26 mouse cellular contexts compared by ENCODE assay signal in genomic region chrX:36604040-36604439, GRCm38 (mm10). TPM values are rescaled to one million over a fixed set of nuclear protein-coding genes. Genes with fewer than 3 reads are reported as not detected.
DNase-seq lines count a peak whose midpoint lies in the region; ATAC-seq lines count a peak whose summit lies in the region.
"Had no signal": no experiment of that assay in that cellular context is flagged by ENCODE, and none has a peak within 500 bp of the region (broad histone marks: within the 10 kb centered on the region; RNA-seq: fewer than 3 reads in every experiment).

No protein-coding gene starts in this region.

- no peaks in the 10 kb centered on the region for H3K36me3 ChIP-seq in intestine, embryonic 15.5 days
- H3K36me3 ChIP-seq: stomach, embryonic 15.5 days had no signal

- peak; percentile 14 for DNase-seq in lung, postnatal 36 days
- DNase-seq in lung, postnatal 10 days, result no peak
- DNase-seq in ovary, postnatal 36 days (ENCODE audit: low spot score), result no peak
- DNase-seq in spleen, postnatal 10 days (ENCODE audit: low spot score in 2 of 2), result no peak
- DNase-seq in heart, postnatal 25 days (ENCODE audit: low spot score), result no peak
- DNase-seq: adrenal gland, adult 8-10 months; cerebellum, adult 11-12 months; cerebellum, adult 9-11 months; heart, postnatal 14 days; kidney, adult 9 months; kidney, postnatal 14 days; layer of hippocampus, adult 9-11 months; thymus, postnatal 14 days had no signal

- no peak overlapping the region for H3K9ac ChIP-seq in intestine, embryonic 15.5 days
- H3K9ac ChIP-seq: embryonic facial prominence, embryonic 13.5 days; heart, embryonic 13.5 days; limb, embryonic 12.5 days; liver, embryonic 14.5 days; midbrain, embryonic 12.5 days; neural tube, embryonic 13.5 days; stomach, embryonic 15.5 days had no signal

- WGBS in intestine, embryonic 15.5 days, result 72% methylated on average over 4 of the region's 4 CpGs

- intact Hi-C loops in heart, postnatal 25 days (cut with DNase I), result no loop called here

- no peak overlapping the region for H3K27ac ChIP-seq in intestine, embryonic 15.5 days
- H3K27ac ChIP-seq: embryonic facial prominence, embryonic 13.5 days; heart, embryonic 13.5 days; left cerebral cortex, adult 2 months; limb, embryonic 12.5 days; liver, embryonic 14.5 days; midbrain, embryonic 12.5 days; neural tube, embryonic 13.5 days; stomach, embryonic 15.5 days had no signal

- no peak overlapping the region for H3K4me3 ChIP-seq in intestine, embryonic 15.5 days (replicated peaks)
- H3K4me3 ChIP-seq: embryonic facial prominence, embryonic 13.5 days; heart, embryonic 13.5 days; left cerebral cortex, adult 2 months; limb, embryonic 12.5 days; midbrain, embryonic 12.5 days; neural tube, embryonic 13.5 days; stomach, embryonic 15.5 days had no signal

- no peaks in the 10 kb centered on the region for H3K9me3 ChIP-seq in intestine, embryonic 15.5 days
- H3K9me3 ChIP-seq: embryonic facial prominence, embryonic 13.5 days; G1E; heart, embryonic 13.5 days; limb, embryonic 12.5 days; midbrain, embryonic 12.5 days; neural tube, embryonic 13.5 days; stomach, embryonic 15.5 days had no signal

- peak; percentile 82 for ATAC-seq in intestine, embryonic 15.5 days
- ATAC-seq in megakaryocyte-erythroid progenitor cell, adult 5-6 weeks (replicated peaks; ENCODE audit: low FRiP score, low TSS enrichment, poor library complexity, severe bottlenecking), result peak; percentile 63; the same call in 1 of the 2 replicates
- ATAC-seq: forebrain, embryonic 16.5 days; hindbrain, embryonic 16.5 days had no signal

- H3K4me1 ChIP-seq in intestine, embryonic 15.5 days (replicated peaks), result no peaks in the 10 kb centered on the region
- H3K4me1 ChIP-seq: limb, embryonic 12.5 days; stomach, embryonic 15.5 days had no signal

- no peaks in the 10 kb centered on the region for H3K27me3 ChIP-seq in intestine, embryonic 15.5 days (replicated peaks)
- H3K27me3 ChIP-seq: embryonic facial prominence, embryonic 13.5 days; heart, embryonic 13.5 days; limb, embryonic 12.5 days; midbrain, embryonic 12.5 days; neural tube, embryonic 13.5 days; stomach, embryonic 15.5 days had no signal

- H3K4me2 ChIP-seq in intestine, embryonic 15.5 days (replicated peaks), result no peak overlapping the region
- H3K4me2 ChIP-seq: embryonic facial prominence, embryonic 13.5 days; heart, embryonic 13.5 days; limb, embryonic 12.5 days; midbrain, embryonic 12.5 days; neural tube, embryonic 13.5 days; stomach, embryonic 15.5 days had no signal

RNA-seq across cellular contexts. Expression of gene Pgrmc1, which starts 6.0 kb away (rescaled TPM):
- polyA plus RNA-seq in intestine, embryonic 15.5 days (2015; fragmentation: Nextera tagmentation; extraction: Ambion mirVana), result 203 and 215 TPM in 2 replicates
- total RNA-seq in megakaryocyte-erythroid progenitor cell, adult 5-6 weeks (2014; fragmentation: Nextera tagmentation), result 74.8 and 75.4 TPM in 2 replicates
- total RNA-seq in megakaryocyte-erythroid progenitor cell, adult 5-6 weeks (2017), result 80.5 and 109 TPM in 2 replicates
- total RNA-seq in heart, postnatal 25 days (2021), result 10 to 100 TPM; 19.5 to 20.1 TPM

RNA-seq across cellular contexts. Expression of gene Akap17b, which starts 41.2 kb away (rescaled TPM):
- polyA plus RNA-seq in intestine, embryonic 15.5 days (2015; fragmentation: Nextera tagmentation; extraction: Ambion mirVana), result 2.4 and 2.5 TPM in 2 replicates
- 2.1 and 2.6 TPM in 2 replicates for total RNA-seq in megakaryocyte-erythroid progenitor cell, adult 5-6 weeks (2014; fragmentation: Nextera tagmentation)
- total RNA-seq in megakaryocyte-erythroid progenitor cell, adult 5-6 weeks (2017), result 6.8 and 11.8 TPM in 2 replicates
- total RNA-seq in heart, postnatal 25 days (2021), result 1 to 10 TPM; 2.0 to 2.5 TPM
